Mouse (Mus musculus): Measurements from ENCODE around the gene Pi16. TPM values are rescaled to one million over a fixed set of nuclear protein-coding genes. Genes with fewer than 3 reads are reported as not detected.

Gene Pi16
- polyA plus RNA-seq, 1 experiment from 2014 or later, result 5.8 TPM

DNA sequence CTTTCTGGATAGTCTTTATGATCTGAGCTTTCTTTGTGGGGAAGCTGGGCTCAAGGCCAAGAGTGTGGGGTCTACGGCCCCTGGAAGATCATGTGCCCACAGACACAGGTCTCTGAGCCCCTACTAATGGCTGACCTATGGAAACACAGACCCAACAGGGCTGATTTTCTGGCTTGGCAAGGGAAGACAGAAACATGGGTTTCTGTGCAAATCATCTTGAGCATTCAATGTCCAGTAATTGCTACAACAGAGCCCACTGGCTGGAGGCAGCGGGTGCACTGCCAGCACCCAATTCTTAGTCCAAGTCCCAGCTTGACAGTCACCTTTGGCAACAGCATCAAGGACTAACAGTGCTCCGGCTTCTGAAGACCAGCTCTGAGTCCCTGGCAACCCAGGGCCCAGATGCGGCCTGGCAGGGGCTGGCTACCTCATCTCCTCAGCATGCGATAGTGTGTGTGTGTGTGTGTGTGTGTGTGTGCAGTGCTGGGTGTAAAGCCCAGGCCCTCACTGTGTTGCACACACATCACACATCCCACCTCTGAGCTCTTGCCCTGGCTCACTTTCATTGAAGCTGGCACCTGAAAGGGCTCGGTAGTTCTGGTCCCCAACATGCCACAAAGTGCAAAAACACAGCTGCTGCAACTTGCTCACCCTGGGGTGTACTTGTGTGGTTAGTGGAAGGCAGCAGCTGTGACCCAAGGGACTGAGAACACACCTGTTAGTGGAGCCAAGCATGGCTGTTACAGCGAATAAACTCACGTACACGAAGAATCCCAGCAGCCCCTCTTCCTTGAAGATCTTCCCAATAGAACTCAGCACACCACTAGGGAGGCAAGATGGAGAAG is 20.7 kb downstream of the Pi16 start:
- H3K4me3 ChIP-seq (replicated peaks), result no peak overlapping the region
- ATAC-seq (replicated peaks; ENCODE audit: low FRiP score), result no peak
- no peaks in the 10 kb centered on the region for H3K9me3 ChIP-seq (replicated peaks)
- H3K4me1 ChIP-seq, result peaks cover 45% of the 10 kb centered on the region
- no peaks in the 10 kb centered on the region for H3K27me3 ChIP-seq
- H3K9ac ChIP-seq, result no peak overlapping the region
- 91% methylated on average over 9 of the region's 9 CpGs for WGBS
- H3K4me2 ChIP-seq, result no peak overlapping the region
- H3K36me3 ChIP-seq, result peaks cover 77% of the 10 kb centered on the region
- H3K27ac ChIP-seq, result peak overlapping the region; percentile 71; the same call in 1 of the 2 replicates

DNA sequence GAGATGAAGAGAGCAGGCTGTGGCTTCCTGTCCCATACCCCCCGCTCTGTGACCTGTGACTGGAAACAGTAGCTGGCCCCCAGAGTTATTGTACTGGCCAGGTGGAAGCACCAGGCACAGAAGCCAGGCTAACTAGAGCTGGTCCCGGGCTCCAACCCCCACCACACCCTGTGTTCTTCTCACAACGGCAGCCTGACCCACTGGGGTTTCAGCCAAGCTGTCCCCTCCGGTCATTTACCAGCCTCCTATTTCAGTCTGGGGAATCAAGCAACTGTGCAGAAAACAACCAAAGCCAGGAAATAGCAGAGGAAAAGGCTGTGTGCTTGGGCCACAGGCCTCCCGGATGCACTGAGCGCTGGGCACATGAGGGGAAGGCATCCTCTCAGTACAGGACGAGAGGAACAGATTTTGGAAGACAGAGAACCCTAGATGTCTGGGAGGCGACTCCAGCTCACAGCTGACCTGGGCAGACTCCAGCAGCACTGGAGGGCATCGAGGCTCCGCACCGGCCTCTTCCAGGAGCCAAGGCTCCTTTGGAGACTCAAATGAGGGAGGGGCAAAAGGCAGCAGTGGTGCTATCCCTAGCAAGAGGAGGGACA is 21.8 kb downstream of the Pi16 start:
- ATAC-seq (replicated peaks; ENCODE audit: low FRiP score), result no peak
- Histone ChIP-seq H3K9ac (no peak overlapping the region), H3K36me3 (peaks cover 78% of the 10 kb centered on the region), H3K4me1 (peaks cover 46% of the 10 kb centered on the region), H3K4me2 (no peak overlapping the region), H3K4me3 (replicated peaks) (no peak overlapping the region), H3K9me3 (replicated peaks) (no peaks in the 10 kb centered on the region), H3K27ac (peak overlapping the region; percentile 71), H3K27me3 (no peaks in the 10 kb centered on the region)
- 68% methylated on average over 11 of the region's 11 CpGs for WGBS

DNA sequence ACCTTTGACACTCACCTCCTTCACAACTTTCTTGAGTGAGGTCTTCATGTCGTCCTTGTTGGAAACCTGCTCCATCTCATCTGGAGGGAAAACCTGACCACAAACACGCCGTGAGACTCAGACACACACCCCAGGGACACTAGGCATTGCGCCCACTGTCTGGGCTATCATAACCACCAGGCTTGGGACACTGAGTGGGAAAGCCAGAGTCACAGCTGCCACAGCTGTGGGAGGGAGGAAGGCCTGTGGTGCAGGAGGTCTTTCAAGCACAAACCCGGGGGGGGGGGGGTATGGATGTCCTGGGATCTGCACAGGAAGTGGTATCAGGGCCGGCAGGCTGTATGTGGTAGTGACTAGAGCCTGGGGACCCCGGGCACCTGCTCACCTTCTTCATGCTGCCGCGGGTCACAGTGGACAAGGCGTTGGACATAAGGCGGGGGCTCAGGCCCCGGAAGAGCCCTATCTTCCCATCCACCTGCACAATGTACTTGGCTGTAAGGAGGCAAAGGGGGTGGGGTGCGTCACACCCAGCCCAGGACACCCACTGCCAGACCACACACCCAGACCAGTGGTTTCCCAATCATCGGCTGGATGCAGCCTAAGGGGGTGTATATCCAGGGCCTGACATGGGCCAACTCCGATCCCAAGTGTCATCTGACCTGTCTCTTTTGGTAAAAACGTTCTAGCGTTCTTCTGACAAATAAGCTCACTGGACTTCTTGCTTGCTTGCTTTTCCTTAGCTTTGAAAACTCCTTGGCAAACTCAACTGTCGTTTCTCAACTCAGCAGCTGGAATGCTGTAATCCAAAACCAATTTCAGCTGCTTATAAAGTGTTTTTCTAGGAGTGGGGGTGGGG is 23.2 kb downstream of the Pi16 start:
- Histone ChIP-seq H3K36me3 (peaks cover 72% of the 10 kb centered on the region), H3K27me3 (no peaks in the 10 kb centered on the region), H3K9me3 (replicated peaks) (no peaks in the 10 kb centered on the region), H3K4me1 (peaks cover 55% of the 10 kb centered on the region), H3K4me2 (no peak overlapping the region), H3K27ac (peak overlapping the region; percentile 92), H3K9ac (no peak overlapping the region), H3K4me3 (replicated peaks) (no peak overlapping the region)
- 69% methylated on average over 18 of the region's 18 CpGs for WGBS
- ATAC-seq (replicated peaks; ENCODE audit: low FRiP score), result no peak

DNA sequence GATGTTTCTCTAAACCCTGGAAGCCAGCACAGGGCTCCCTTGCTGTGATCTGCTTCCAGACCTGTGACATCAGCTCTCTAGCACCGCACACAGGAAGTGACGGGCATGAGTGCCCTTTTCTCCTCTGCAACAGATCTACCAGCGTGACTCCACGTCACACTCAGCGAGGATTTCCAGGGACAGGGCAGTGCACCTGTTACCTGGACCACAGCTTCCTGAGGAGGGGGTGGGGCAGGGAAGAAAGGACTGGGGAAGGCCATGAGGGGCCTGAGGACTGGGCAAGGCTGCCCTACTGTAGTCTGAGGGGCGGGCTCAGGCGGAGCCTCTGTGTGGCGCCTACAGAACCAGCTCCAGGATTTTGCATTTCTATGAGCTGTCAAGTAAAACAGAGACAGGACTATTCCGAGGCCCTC is 24.1 kb downstream of the Pi16 start:
- peaks cover 62% of the 10 kb centered on the region for H3K36me3 ChIP-seq
- H3K4me2 ChIP-seq, result peak overlapping the region; percentile 43
- peak overlapping the region; percentile 5; the same call in 1 of the 2 replicates for H3K4me3 ChIP-seq (replicated peaks)
- peak; percentile 70 for ATAC-seq (replicated peaks; ENCODE audit: low FRiP score)
- no peaks in the 10 kb centered on the region for H3K9me3 ChIP-seq (replicated peaks)
- peaks cover 64% of the 10 kb centered on the region for H3K4me1 ChIP-seq
- H3K9ac ChIP-seq, result no peak overlapping the region
- no peaks in the 10 kb centered on the region for H3K27me3 ChIP-seq
- peak overlapping the region; percentile 92 for H3K27ac ChIP-seq
- WGBS, result 17% methylated on average over 9 of the region's 9 CpGs

DNA sequence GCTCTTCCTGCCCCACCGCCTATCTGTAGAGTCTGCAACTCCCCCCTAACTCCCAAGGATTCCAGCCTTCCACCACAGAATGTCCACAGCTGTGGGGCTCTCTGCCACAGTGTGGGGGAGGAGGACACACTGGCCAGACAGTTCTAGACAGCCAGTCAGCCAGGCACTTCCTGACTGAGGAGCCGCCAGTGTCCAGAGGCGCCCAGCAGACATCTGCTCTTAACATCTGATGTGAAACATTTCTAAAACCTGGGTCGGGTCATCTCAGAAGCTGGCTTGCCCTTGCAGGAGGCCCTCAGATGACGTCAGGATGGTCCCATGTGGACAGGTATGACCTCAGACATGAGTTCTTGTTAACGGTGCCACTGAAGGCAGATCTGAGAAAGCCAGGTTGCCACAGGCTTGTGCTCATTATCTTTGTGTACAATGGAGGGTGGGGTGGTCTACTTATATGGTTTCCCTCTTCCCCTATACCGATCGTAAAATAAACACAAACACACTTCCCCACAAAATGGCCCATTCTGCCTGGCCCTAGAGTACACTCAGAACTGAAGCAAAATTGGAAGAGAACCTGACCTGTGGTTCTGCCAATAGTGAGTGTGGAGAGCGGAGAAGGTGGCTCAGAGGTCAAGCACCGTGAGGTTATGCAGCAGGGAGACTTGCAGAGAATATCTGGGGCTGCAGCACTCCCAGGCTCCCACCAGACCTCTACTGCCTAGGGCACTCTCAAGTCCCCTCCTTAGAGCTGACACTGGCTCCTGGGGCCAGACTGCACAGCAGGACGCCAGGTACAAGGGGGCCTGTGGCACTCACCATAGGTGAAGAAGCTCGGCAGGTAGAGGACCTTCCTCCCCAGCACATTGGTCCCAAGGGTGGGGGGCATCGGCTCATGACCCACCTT is 24.8 kb downstream of the Pi16 start:
- Histone ChIP-seq H3K4me1 (peaks cover 67% of the 10 kb centered on the region), H3K27me3 (no peaks in the 10 kb centered on the region), H3K4me3 (replicated peaks) (peak overlapping the region; percentile 5; the same call in 1 of the 2 replicates), H3K9me3 (replicated peaks) (no peaks in the 10 kb centered on the region), H3K27ac (peak overlapping the region; percentile 92), H3K4me2 (peak overlapping the region; percentile 43), H3K36me3 (peaks cover 55% of the 10 kb centered on the region), H3K9ac (no peak overlapping the region)
- ATAC-seq (replicated peaks; ENCODE audit: low FRiP score), result peak; percentile 83
- WGBS, result 37% methylated on average over 13 of the region's 13 CpGs

DNA sequence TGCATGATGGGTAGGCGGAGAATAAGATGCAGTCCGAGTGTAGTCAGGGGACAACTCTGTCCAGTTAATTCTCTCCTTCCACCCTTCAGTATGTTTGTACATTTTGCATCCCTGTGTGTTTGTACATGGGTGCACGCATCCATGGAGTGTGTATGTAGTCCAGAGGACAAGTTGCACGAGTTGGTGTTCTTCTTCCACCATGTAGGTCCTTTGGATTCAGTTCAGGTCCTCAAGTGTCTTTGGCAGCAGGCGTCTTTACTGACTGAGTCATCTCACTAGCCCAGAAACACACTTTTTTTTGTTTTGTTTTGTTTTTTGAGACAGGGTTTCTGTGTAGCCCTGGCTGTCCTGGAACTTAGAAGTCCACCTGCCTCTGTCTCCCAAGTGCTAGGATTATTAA is 25.8 kb downstream of the Pi16 start:
- ATAC-seq (replicated peaks; ENCODE audit: low FRiP score), result no peak
- Histone ChIP-seq H3K9me3 (replicated peaks) (no peaks in the 10 kb centered on the region), H3K4me2 (no peak overlapping the region), H3K4me1 (peaks cover 71% of the 10 kb centered on the region), H3K9ac (no peak overlapping the region), H3K27me3 (no peaks in the 10 kb centered on the region), H3K36me3 (peaks cover 46% of the 10 kb centered on the region), H3K27ac (0 out of 2 replicates have a peak overlapping the region, but pooled peaks have one; percentile 92), H3K4me3 (replicated peaks) (no peak overlapping the region)
- 84% methylated on average over 5 of the region's 5 CpGs for WGBS

DNA sequence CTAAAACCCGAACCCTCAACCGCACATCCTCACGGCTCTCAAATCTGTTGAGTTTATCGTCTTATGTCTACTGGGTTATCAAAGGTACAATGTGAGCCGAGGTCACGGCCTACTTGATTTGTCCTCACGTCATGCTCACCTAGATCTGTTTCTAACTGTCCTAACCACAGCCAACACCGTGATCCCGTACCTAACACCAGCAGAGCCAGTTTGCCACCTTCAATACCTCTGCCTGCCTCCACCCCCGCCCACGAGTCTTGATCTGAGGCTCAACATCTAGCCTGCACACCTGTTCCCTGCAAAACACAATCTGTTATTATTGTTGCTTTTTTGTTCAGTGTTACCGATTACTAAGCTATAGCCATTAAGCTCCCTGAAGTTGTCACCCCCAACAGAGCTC is 27.8 kb downstream of the Pi16 start:
- no peak for ATAC-seq (replicated peaks; ENCODE audit: low FRiP score)
- Histone ChIP-seq H3K9me3 (replicated peaks) (no peaks in the 10 kb centered on the region), H3K27ac (no peak overlapping the region), H3K36me3 (peaks cover 25% of the 10 kb centered on the region), H3K4me1 (peaks cover 70% of the 10 kb centered on the region), H3K4me3 (replicated peaks) (no peak overlapping the region), H3K4me2 (no peak overlapping the region; the same call in 1 of the 2 replicates), H3K27me3 (no peaks in the 10 kb centered on the region), H3K9ac (no peak overlapping the region)
- 93% methylated on average over 12 of the region's 12 CpGs for WGBS

DNA sequence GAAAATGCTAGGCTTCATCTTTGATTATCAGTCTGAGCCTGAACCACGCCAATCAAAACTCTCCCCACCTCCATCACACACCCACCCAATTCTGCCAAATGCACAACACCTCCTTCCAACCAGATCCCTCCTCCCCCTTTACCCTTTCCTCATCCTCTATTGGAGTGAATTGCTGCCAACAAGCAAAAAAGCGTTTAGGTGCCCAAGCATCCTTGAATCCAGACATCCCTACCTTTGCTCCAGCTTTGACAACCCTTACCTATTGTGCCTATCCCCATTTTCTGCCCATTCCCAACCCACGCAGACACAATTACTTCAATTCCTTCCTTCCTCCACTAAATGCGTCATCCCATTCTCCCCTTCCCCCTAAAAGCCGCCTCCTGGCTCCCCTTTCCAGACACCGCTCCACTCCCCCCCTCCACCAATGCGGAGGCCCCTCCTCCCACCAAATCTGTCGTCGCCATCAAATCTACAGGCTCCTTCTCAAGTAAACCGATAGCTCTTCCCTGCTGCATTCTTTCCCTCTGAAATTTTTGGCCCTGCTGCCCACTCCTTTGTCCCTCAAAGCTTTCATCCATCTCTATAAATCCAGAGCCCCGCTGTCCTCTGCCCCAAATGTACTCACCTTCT is 29.1 kb downstream of the Pi16 start:
- peak overlapping the region; percentile 93 for H3K4me3 ChIP-seq (replicated peaks)
- WGBS, result 4% methylated on average over 11 of the region's 11 CpGs
- H3K4me2 ChIP-seq, result peak overlapping the region; percentile 83
- peak overlapping the region; percentile 92 for H3K9ac ChIP-seq
- H3K9me3 ChIP-seq (replicated peaks), result no peaks in the 10 kb centered on the region
- H3K4me1 ChIP-seq, result peaks cover 56% of the 10 kb centered on the region
- H3K36me3 ChIP-seq, result peaks cover 21% of the 10 kb centered on the region
- H3K27me3 ChIP-seq, result no peaks in the 10 kb centered on the region
- peak overlapping the region; percentile 98 for H3K27ac ChIP-seq
- ATAC-seq (replicated peaks; ENCODE audit: low FRiP score), result no peak

DNA sequence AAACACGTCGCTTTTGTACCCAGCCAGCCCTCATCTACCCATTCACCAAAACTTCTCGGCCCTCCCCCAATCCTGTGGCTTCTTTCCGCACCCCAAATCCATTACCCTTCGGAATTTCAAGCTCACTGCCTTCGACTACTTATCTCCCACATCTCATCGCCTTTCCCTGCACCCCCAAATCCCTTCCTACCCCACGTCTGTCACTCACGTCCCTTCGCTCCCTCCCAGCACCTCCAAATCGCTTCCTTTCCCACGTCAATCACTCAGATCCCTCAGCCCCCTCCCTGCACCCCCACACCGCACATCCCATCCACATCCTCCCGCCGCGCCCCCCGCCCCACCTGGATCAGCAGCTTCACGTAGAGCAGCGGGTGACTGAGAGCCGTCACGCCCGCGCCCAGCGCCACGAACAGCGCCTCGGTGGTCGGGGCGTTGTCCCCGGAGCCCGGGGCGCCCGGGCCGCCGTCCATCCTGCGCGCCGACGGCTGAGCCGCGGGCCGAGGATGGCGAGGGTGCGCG is 29.7 kb downstream of the Pi16 start:
- Histone ChIP-seq H3K4me1 (peaks cover 51% of the 10 kb centered on the region), H3K9ac (peak overlapping the region; percentile 92), H3K27ac (peak overlapping the region; percentile 98), H3K4me2 (peak overlapping the region; percentile 83), H3K4me3 (replicated peaks) (peak overlapping the region; percentile 93), H3K9me3 (replicated peaks) (no peaks in the 10 kb centered on the region), H3K27me3 (no peaks in the 10 kb centered on the region), H3K36me3 (peaks cover 21% of the 10 kb centered on the region)
- ATAC-seq (replicated peaks; ENCODE audit: low FRiP score), result peak; percentile 33
- under 1% methylated on average over 45 of the region's 45 CpGs for WGBS

DNA sequence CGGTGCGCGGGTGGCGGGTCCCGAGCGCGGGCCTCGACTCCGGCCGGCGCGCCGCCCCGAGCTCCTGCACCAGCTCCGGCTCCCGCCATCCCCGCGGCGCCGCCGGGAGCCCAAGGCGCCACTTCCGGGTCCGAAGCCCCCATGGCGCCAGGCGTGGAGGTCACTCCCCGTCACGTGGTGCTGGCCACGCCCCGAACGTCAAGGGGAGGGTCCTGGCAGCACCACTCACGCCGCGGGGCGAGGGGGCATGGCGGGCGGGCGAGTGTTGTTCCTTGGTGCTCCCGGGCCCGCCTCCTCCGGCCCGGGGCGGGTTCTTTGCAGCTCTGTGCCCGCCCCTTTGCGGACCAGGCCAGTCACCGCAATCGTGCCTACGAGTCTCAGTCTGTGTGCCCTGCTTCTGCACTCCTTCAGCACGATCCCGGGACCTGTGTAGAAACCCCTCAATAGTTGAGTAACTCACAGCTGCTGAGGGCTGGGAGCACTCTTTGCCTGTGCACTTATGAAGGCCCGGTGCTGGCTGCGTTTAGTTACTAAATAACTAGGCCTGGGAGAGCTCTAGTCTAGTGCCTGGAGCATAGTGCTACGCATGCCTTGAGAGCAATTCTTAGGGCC is 30.3 kb downstream of the Pi16 start, which contains the start of gene Mtch1:
Mtch1 (minus strand) TSS at position 290 of the 612 bp plus-strand sequence.
- H3K9me3 ChIP-seq (replicated peaks), result no peaks in the 10 kb centered on the region
- H3K36me3 ChIP-seq, result peaks cover 19% of the 10 kb centered on the region
- peak within 1 kb of the TSS; percentile 98 for H3K27ac ChIP-seq
- peak within 1 kb of the TSS; percentile 83 for H3K4me2 ChIP-seq
- no peaks in the 10 kb centered on the region for H3K27me3 ChIP-seq
- ATAC-seq (replicated peaks; ENCODE audit: low FRiP score), result peak; percentile 96
- H3K4me1 ChIP-seq, result peaks cover 45% of the 10 kb centered on the region
- under 1% methylated on average over 40 of the region's 53 CpGs for WGBS
- H3K9ac ChIP-seq, result peak within 1 kb of the TSS; percentile 92
- H3K4me3 ChIP-seq (replicated peaks), result peak within 1 kb of the TSS; percentile 93

All from kidney, embryonic 15.5 days (tissue).